ENCODE assay signal across 8 mouse cellular contexts in the genomic region with DNA sequence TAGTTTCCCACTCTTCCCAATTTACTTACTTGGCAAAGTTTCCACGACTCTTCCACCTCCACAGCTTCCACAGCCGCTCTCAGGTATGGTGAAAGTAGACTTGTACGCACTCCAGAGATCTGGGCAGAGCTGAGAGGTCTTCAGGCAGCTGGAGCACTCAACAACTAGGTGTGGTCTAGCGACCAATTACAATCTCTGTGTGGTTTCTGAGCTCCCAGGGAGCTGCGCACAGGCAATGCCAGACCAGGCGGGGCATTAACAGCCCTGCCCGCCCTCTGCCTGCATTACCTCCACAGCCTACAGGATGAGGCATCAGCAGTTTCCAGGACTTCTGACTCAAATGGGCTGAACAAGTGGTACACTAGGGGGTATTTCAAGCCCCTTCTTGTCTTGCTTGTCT. TPM values are rescaled to one million over a fixed set of nuclear protein-coding genes. Genes with fewer than 3 reads are reported as not detected.
DNase-seq lines count a peak whose midpoint lies in the region; ATAC-seq and TF ChIP-seq lines count a peak whose summit lies in the region.

Gene Gm49027 (minus strand): TSS at position 208 of the 400 bp plus-strand sequence.

- peak within 1 kb of the TSS; percentile 93 for H3K4me2 ChIP-seq in forebrain, embryonic 14.5 days (ENCODE audit: low read length)
- peak within 1 kb of the TSS; percentile 94 for H3K4me2 ChIP-seq in liver, embryonic 13.5 days
- H3K4me2 ChIP-seq in stomach, postnatal 0 days (replicated peaks; ENCODE audit: low read depth) = peak within 1 kb of the TSS; percentile 99

- 85% methylated on average over 7 of the region's 7 CpGs for WGBS in forebrain, embryonic 14.5 days
- WGBS in liver, embryonic 13.5 days (ENCODE audit: insufficient replicate concordance) = 67% methylated on average over 7 of the region's 7 CpGs
- WGBS in stomach, postnatal 0 days = 86% methylated on average over 7 of the region's 7 CpGs

- H3K9ac ChIP-seq in forebrain, embryonic 14.5 days (ENCODE audit: low read length) = peak within 1 kb of the TSS; percentile 79
- peak within 1 kb of the TSS; percentile 73 for H3K9ac ChIP-seq in liver, embryonic 13.5 days
- no peak within 1 kb of the TSS for H3K9ac ChIP-seq in stomach, postnatal 0 days (ENCODE audit: low read length)

- H3K4me1 ChIP-seq in forebrain, embryonic 14.5 days (ENCODE audit: control insufficient read depth, insufficient read depth, low read length) = peaks cover 10% of the 10 kb centered on the region
- H3K4me1 ChIP-seq in liver, embryonic 13.5 days (replicated peaks) = peaks cover 36% of the 10 kb centered on the region
- H3K4me1 ChIP-seq in stomach, postnatal 0 days (replicated peaks; ENCODE audit: control insufficient read depth, insufficient read depth) = 0 out of 2 replicates have a peak, but pooled peaks cover 5% of the 10 kb centered on the region

- no peak for TF ChIP-seq EP300 in stomach, postnatal 0 days (optimal IDR thresholded peaks at IDR 0.05)

- no peaks in the 10 kb centered on the region for H3K9me3 ChIP-seq in forebrain, embryonic 14.5 days (replicated peaks; ENCODE audit: control insufficient read depth, low read length)
- no peaks in the 10 kb centered on the region for H3K9me3 ChIP-seq in liver, embryonic 13.5 days (replicated peaks)
- no peaks in the 10 kb centered on the region for H3K9me3 ChIP-seq in stomach, postnatal 0 days (ENCODE audit: control insufficient read depth, low read length)

- peak within 1 kb of the TSS; percentile 65 for H3K27ac ChIP-seq in forebrain, embryonic 14.5 days (ENCODE audit: low read depth, low read length)
- H3K27ac ChIP-seq in liver, embryonic 13.5 days = peak within 1 kb of the TSS; percentile 72
- H3K27ac ChIP-seq in stomach, postnatal 0 days (replicated peaks) = no peak within 1 kb of the TSS

- peak within 1 kb of the TSS; percentile 90 for H3K4me3 ChIP-seq in forebrain, embryonic 14.5 days (ENCODE audit: low read depth, low read length)
- H3K4me3 ChIP-seq in liver, embryonic 13.5 days (replicated peaks) = peak within 1 kb of the TSS; percentile 93
- H3K4me3 ChIP-seq in stomach, postnatal 0 days (ENCODE audit: low read depth, low read length) = peak within 1 kb of the TSS; percentile 94

- no peak for DNase-seq in frontal cortex, adult 2 months (ENCODE audit: extremely low spot score in 1 of 2, low spot score in 1 of 2)
- no peak for DNase-seq in frontal cortex, postnatal 14 days (ENCODE audit: low spot score in 2 of 2)
- DNase-seq in ovary, adult 18-20 months (ENCODE audit: low spot score) = peak; percentile 1
- DNase-seq in ovary, postnatal 36 days (ENCODE audit: low spot score) = no peak
- DNase-seq in forebrain, embryonic 14.5 days (ENCODE audit: low spot score) = no peak
- DNase-seq in liver, embryonic 13.5 days = no peak
- no peak for DNase-seq in stomach, postnatal 0 days (ENCODE audit: low spot score)
- DNase-seq in frontal cortex, postnatal 36 days (ENCODE audit: low spot score in 2 of 2) = no peak

- TF ChIP-seq CTCF in stomach, postnatal 0 days (IDR thresholded peaks at IDR 0.05; ENCODE audit: low read depth) = no peak

- no peak for ATAC-seq in forebrain, embryonic 14.5 days
- ATAC-seq in liver, embryonic 13.5 days (ENCODE audit: low read depth) = no peak
- no peak for ATAC-seq in stomach, postnatal 0 days (ENCODE audit: low FRiP score, low TSS enrichment)

- no peaks in the 10 kb centered on the region for H3K27me3 ChIP-seq in forebrain, embryonic 14.5 days (replicated peaks; ENCODE audit: control insufficient read depth, insufficient read depth, low read length)
- H3K27me3 ChIP-seq in liver, embryonic 13.5 days = no peaks in the 10 kb centered on the region
- H3K27me3 ChIP-seq in stomach, postnatal 0 days (ENCODE audit: control insufficient read depth, insufficient read depth, low read length) = no peaks in the 10 kb centered on the region

- peaks cover 30% of the 10 kb centered on the region for H3K36me3 ChIP-seq in forebrain, embryonic 14.5 days (ENCODE audit: control insufficient read depth, insufficient read depth, low read length)
- H3K36me3 ChIP-seq in liver, embryonic 13.5 days = peaks cover 22% of the 10 kb centered on the region
- 0 out of 2 replicates have a peak, but pooled peaks cover 6% of the 10 kb centered on the region for H3K36me3 ChIP-seq in stomach, postnatal 0 days (ENCODE audit: control insufficient read depth, insufficient read depth, low read length)

RNA-seq across cellular contexts. Expression of gene Gm49027, which starts in this region (rescaled TPM):
- 9.7 and 13.0 TPM in 2 replicates for polyA plus RNA-seq in frontal cortex, adult 2 months (2012; rRNA removed)
- 2.1 and 2.3 TPM in 2 replicates for polyA plus RNA-seq in forebrain, embryonic 14.5 days (2014; fragmentation: Nextera tagmentation; extraction: Ambion mirVana)
- 0.18 and 0.21 TPM in 2 replicates for polyA plus RNA-seq in liver, embryonic 13.5 days (2015; fragmentation: Nextera tagmentation; extraction: Ambion mirVana)
- polyA plus RNA-seq in stomach, postnatal 0 days (2015; fragmentation: Nextera tagmentation; extraction: Ambion mirVana) = 5.6 and 7.0 TPM in 2 replicates
